Mouse (Mus musculus): ENCODE data around the gene Ppp1r27.
"Not testable (repeated sequence)": the region's sequence is repeated elsewhere in the genome, so short reads cannot be mapped to it uniquely, and the experiment has no call there.

The Ppp1r27 gene

DNA sequence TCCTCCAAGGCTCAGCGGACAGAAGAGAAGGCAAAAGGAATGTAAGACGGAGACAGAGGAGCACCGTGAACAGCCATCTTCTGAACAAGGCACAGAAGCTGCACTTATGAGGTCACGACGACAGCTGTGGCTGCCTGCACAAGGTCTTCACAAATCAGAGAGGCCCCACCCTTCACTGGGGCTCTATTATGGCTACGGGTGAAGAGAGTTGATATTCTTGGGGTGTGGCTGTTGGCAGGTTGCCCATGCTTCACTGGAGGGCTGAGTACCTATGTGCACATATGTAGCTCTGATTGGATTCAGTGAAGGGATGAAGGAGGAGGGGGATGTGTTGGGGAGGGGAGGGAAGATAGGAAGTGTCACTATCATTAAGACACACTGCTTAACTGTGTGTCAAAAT, 32.4 kb downstream of the Ppp1r27 start:
- no peak for DNase-seq (ENCODE audit: inconsistent age in 2 of 2, low spot score in 1 of 2)

GRCm38 (mm10) chr11:120518027-120518426, 32.9 kb downstream of the Ppp1r27 start:
- DNase-seq (ENCODE audit: inconsistent age in 2 of 2, low spot score in 1 of 2) = no peak

DNA sequence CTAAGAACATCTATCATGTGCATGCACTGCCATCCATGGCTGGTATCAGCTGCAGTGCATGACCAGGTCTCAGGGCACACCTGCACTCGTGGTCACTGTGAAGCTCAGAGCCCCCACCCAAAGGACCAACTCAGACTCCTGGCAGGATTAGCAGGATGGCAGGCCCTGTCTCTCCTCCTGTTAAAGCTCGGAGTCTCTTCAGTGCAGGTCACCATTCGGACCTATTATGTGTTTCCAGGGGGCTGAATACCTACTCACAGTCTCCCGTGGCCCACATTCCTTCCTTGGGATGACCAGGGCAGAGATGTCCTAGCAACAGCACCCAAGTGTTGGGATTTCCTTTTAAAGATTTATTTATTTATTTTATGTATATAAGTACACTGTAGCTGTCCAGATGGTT, 33.8 kb downstream of the Ppp1r27 start:
- no peak for DNase-seq (ENCODE audit: inconsistent age in 2 of 2, low spot score in 1 of 2)

GRCm38 (mm10) chr11:120515611-120516010, 35.3 kb downstream of the Ppp1r27 start:
- DNase-seq (ENCODE audit: inconsistent age in 2 of 2, low spot score in 1 of 2) = peak; percentile 85 to 97

DNA sequence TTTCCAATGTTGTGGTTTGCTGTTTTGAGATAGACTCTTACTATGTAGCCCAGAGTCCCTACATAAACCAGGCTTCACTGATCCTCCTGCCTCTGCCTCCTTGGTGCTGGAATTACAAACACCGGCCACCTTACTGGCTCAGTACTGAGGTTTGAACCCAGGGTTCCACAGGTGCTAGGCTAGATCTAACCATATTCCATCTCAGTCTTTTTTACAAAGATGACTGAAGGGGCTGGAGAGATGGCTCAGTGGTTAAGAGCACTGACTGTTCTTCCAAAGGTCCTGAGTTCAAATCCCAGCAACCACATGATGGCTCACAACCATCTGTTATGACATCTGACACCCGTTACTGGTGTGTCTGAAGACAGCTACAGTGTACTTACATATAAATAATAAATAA, 36.7 kb downstream of the Ppp1r27 start:
- not testable (repeated sequence) for DNase-seq (ENCODE audit: inconsistent age in 2 of 2, low spot score in 1 of 2)

DNA sequence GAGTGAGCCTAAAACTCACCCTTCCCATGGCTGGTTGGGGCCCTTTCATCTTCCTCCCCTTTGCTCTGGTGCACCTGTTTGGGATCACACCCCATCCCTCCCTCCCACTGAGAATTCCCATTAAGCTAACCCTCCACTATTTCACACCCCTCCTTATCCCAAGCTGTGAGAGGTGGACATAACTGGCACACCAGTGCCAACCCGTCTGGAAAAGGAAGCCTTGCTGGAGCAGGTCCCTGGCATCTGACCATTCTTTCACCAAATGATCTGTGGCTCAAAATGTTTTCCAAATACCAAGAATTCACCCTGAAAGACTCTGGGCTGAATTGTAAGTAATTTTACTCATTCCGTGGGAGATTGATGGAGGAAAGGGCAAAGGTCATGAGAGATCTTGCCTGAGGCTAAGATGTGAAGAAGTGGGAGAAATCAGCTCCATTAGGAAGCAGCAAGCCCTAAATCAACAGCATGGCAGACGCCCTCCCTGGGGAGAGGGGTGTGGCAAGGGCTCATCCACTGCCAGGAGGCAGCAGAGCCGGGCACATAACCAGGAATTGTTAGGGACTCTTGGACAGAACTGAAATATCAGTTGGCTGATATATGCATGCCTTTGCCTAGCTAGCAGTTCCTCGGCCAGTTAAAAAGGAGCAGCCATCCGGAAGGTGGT, 38.0 kb downstream of the Ppp1r27 start:
- no peak for DNase-seq (ENCODE audit: inconsistent age in 2 of 2, low spot score in 1 of 2)

DNA sequence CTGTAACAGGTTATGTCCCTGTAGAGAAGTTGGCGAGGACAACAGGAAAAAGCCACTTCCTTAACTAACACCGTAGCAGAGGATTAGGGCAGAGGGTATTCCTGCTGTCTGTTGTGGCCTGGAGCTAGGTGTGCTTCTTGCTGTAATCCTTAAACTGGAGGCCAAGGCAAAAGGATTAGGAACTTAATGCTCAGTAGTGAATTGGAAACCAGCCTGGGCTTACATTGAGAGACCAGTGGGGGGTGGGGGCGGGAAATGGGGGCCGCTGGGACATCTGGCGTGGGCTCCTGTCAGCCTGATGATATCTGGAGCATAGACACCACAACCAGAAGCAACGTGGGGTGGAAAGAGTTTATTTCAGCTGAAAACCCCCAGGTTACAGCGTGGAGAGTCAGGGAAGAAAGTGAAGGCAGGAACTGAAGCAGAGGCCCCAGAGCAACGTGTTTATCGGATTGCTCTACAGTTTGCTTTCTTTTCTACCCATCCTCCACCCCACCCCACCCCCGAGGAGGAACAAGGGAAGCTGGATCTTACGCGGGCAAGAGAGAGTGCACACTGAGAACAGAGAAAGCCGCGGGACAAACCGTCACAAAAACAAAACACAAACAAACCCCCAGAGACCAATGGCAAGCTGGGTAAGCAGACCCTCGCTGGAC, 40.4 kb downstream of the Ppp1r27 start:
- DNase-seq (ENCODE audit: inconsistent age in 2 of 2, low spot score in 1 of 2) = no peak

GRCm38 (mm10) chr11:120509940-120510339, 41.0 kb downstream of the Ppp1r27 start:
- DNase-seq (ENCODE audit: inconsistent age in 2 of 2, low spot score in 1 of 2) = no peak

- DNase-seq (ENCODE audit: inconsistent age in 2 of 2, low spot score in 1 of 2) = peak; percentile 55 to 57
Measured at GRCm38 (mm10) chr11:120508290-120508870, 42.6 kb downstream of the Ppp1r27 start.

DNA sequence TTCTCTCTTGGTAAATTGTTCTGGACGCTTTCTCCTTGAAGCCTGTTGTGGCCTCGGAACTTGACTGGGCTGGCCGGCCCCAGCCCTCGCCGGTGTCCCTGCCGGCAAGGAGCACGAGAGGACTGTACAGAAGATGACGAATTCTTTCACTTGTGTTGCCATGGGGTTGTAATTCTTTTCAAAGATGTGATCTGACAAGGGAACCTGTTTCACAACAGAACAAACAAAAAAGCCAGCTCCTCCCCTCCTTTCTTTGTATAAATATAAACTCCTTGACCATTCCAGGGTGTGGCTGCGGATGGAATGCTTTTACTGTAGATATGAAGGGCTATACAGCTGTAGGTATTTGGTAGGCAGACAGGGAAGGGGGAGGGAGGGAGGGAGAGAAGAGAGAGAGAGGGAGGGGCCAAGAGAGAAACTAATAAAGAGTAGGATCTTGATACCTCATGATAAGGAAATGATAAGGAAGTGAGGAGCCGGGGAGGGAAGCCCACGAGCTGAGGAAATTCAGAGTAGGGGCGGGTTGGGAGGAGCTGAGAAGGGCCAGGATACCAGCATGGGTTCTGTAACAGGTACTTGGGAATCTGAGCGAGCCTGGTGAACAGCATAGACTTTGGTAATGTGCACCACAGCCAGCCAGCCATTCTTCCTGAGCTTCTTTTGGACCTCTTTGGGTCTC, 43.2 kb downstream of the Ppp1r27 start:
- peak in 1 of 2 experiments; percentile 44 for DNase-seq (ENCODE audit: inconsistent age in 2 of 2, low spot score in 1 of 2)

- DNase-seq (ENCODE audit: inconsistent age in 2 of 2, low spot score in 1 of 2) = peak in 1 of 2 experiments; percentile 55
Measured at GRCm38 (mm10) chr11:120506899-120507298, 44.0 kb downstream of the Ppp1r27 start.

DNA sequence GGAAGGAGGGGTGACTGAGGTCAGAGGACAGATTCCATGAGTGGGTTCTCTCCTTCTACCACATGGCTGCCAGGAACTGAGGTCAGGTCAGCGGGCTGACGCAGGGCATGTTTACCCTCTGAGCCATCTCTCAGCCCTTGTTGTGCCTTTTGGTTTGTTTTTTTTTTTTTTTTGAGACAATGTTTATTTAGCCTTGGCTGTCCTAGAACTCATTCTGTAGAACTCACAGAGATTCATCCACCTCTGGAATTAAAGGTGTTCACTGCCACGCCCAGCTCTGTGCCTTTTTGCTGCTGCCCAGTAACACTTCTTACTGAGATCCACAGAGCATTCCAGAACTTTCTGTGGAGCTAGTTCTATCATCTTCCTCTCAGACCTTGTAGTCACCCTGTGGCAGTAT, 45.3 kb downstream of the Ppp1r27 start:
- DNase-seq (ENCODE audit: inconsistent age in 2 of 2, low spot score in 1 of 2) = no peak

DNA sequence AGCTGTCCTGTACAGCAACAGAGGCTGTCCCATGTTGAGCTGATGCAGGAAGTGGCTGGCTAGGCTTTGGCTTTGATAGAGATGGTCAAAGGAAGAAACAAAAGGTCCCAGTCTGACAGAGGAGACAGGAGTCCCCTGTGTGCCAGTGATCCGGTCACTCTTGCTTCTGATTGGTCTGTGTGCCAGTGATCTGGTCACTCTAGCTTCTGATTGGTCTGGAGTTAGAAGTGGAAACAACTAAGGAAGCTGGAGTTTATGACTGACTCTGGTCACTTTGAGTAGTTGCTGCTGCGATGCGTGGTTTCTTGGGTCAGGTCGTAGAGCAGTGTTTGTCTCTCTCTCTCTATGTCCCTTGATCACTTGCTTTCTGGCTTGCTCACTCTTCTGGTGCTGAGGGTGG, 49.2 kb downstream of the Ppp1r27 start:
- peak in 1 of 2 experiments; percentile 29 for DNase-seq (ENCODE audit: inconsistent age in 2 of 2, low spot score in 1 of 2)

DNA sequence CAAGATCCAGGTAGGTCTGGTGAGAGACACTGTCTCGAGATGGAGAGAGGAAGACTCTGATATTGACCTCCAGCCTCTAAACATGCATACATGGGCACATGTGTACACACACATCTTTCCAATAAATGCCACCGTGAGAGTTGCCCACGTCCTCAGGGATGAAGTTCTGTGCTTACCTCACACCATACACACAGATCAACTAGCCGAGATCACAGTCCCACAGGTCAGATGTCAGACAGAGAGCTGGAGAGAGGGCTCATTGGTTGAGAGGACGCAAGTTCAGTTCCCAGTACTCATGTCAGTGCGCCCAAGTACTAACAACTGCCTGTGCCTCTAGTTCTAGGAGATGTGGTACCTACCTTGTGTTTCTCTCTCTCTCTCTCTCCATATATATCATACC, 49.9 kb downstream of the Ppp1r27 start:
- peak in 1 of 2 experiments; percentile 33 for DNase-seq (ENCODE audit: inconsistent age in 2 of 2, low spot score in 1 of 2)

DNA sequence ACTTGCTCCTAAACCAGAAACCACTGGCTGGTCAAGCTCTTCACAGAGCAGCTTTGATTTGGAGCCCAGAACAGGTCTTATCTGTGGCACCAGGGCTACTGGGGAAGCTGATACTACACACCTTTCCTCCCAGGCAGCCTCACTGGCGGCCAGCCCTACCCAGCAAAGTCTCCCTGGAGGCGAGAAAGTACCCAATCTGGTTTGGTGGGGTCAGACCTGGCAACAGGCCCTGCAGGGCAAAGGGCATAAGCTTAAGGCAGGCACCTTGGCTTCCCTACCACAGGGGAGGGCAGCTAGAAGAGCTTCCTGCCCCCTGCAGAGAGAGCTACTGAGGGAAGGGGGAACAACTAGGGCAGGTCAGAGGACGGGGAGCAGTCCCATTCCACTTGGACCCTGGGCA, 50.6 kb downstream of the Ppp1r27 start:
- DNase-seq (ENCODE audit: inconsistent age in 2 of 2, low spot score in 1 of 2) = peak in 1 of 2 experiments; percentile 66

Measured in adrenal gland, adult (tissue).